Mouse (Mus musculus) layer of hippocampus, adult 18-20 months (tissue): ENCODE results near the gene Rcbtb2. TPM values are rescaled to one million over a fixed set of nuclear protein-coding genes. Genes with fewer than 3 reads are reported as not detected.

ENCODE experiments used
- DNase-seq, 2 experiments: peaks; one replicate each; pipeline ENCODE4 v3.0.0; 2022; ENCODE audit warnings: low spot score in 2 of 2
- total RNA-seq, 2 experiments: library from RNA; stranded (reverse); gene quantifications; 2 replicates each; pipeline ENCODE4 v1.2.3; 2021

Rcbtb2 gene
- total RNA-seq, 2 experiments from 2014 or later, result 24.5 to 31.7 TPM

GRCm38 (mm10) chr14:73145531-73145930 is 22.7 kb downstream of the Rcbtb2 start:
- DNase-seq, result no peak

DNA sequence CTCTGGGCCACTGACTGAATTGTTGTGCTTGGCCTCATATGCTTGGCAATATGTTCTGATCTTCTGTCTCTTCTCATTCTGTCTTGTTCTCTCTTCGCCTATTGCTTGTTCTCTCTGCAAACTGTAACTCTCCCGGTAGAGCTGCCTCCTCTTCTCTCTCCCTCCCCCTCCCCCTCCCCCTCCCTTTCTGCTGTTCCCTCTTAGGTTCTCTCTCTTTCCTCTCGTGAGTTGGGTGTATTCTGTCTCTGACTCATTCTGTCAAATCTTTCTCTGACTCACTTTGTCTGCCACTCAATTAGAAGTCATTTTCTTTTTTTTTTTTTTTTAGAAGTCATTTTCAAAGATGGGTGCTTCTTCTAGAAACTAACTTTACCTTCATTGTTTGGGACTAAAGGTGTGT is 23.9 kb downstream of the Rcbtb2 start:
- no peak for DNase-seq

- DNase-seq, result no peak
Measured at GRCm38 (mm10) chr14:73148125-73148524, 25.3 kb downstream of the Rcbtb2 start.

DNA sequence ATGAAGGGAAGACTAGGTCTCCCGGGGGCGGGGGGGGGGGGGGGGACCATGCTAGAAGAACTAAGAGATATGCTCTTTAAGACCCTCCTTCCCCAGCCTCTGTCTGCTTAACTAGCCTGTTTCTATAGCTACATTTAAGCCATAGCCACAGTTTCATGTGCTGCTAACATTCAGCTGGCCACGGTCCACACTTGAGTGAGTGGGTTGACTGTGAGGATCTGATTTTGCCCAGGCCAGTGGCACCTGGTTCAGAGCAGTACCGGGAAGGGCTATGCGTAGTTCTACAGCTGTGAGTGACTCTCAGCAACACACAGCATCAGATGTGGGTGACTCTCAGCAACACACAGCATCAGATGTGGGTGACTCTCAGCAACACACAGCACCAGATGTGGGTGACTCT is 38.5 kb downstream of the Rcbtb2 start:
- no peak for DNase-seq

GRCm38 (mm10) chr14:73162192-73162800 is 39.5 kb downstream of the Rcbtb2 start:
- no peak for DNase-seq

DNA sequence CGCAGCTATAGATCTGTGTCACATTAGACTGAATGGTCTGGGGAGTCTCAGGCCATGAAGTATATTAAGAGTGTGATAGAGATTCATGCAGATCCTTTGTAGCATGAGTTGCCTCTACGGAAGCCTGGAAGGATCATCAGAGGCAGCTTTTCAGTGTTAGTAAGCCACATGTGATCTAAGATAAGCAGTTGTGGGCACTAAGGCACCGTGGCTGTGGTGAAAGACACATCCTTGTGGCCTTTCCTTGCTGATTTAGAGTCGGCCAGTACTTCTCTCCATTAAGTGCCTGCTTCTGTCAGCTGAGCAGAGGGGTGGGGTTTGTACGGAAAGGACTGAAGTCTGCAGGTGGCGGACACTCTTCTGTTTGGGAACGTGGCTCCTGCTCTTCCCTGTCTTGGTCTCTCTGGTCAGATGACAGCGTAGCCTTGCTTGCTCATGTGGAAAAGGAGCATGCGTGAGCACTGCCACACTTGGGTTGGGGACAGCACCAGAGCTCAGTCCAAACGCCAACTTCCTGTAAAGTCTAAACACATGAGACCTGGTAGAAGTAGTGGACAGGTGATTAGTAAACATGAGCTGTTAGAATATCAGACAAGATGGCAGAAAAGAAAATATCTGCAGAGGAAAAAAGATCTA is 40.6 kb downstream of the Rcbtb2 start:
- DNase-seq, result no peak

GRCm38 (mm10) chr14:73165136-73165535 is 42.3 kb downstream of the Rcbtb2 start:
- DNase-seq, result no peak

DNA sequence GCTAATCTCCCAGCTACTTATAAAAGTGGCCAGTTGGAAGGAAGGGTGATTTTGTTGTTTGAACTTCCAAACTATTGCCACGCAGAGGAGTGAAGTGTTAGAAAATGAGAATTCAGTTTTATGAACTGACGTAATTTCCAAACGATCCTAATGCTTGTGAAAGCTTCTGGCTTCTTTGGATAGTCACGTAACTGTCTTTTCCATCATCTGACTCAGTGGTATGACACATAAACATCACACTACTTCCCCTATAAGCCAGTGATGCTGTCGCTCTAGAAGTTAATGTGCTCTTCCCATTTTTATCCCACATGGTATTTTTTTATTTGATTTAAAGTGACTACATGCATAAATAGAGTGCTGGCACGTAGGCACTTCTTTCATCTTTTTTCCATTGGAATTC is 45.8 kb downstream of the Rcbtb2 start:
- no peak for DNase-seq

GRCm38 (mm10) chr14:73169926-73170844 is 47.3 kb downstream of the Rcbtb2 start:
- no peak for DNase-seq

- no peak for DNase-seq
Measured at GRCm38 (mm10) chr14:73172196-73173011, 49.6 kb downstream of the Rcbtb2 start.

DNA sequence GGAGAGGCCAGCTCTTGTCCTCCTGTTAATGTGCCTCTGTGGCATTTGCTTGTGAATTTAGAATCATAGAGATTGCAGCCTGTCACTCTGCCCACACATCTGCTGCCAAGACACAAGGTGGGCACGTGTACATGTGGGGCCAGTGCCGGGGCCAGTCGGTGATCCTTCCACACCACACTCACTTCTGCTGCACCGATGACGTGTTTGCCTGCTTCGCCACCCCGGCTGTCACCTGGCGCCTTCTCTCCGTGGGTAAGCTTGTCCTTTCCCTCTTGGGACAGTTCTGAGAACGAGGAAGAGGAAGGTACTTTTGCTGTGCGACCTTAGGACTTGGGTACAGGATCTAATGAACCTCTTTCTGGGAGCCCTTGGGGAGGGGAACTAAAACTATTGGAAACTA is 50.8 kb downstream of the Rcbtb2 start:
- no peak for DNase-seq

DNA sequence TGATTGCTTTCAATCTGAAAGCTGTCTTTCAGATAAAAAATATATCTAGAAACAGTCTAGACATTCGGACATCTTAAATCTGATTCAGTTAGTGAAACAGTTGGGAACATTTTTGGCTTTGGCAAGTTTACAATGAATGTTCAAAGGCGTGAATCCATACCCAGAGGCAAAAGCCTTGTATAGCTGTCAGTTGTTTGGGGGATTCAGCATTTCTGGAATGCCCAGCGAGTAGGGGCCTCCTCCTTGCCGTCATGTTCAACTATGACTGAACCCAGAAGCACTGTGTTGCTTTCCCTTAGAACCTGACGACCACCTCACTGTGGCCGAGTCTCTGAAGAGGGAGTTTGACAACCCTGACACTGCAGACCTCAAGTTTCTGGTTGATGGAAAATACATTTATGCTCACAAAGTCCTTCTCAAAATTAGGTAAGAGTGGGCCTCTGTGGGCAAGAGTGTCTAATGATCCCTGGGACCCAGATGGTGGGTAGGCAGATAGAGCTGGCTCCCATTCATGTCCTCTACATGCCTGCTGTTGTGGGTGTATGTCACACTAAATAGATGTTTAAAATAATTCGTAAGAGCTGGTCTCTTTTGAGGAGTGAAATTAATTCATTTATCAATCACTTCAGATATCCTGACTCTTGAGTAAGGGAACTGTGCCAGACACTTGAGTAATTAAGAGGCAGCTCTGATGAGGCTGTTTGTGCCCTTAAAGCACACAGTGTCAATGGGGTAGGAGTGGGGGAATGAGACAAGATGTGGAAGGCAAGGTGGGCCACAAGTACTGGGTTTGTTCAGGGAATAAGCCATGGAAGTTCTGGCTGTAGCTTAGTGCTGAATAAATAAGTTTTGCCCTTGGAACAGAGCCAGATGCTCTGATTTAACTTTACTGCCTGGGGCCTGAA is 51.5 kb downstream of the Rcbtb2 start:
- DNase-seq, result peak; percentile 72 to 86

- DNase-seq, result no peak
Measured at GRCm38 (mm10) chr14:73175031-73175430, 52.2 kb downstream of the Rcbtb2 start.

GRCm38 (mm10) chr14:73175814-73176213 is 53.0 kb downstream of the Rcbtb2 start:
- DNase-seq, result no peak

GRCm38 (mm10) chr14:73176266-73176665 is 53.4 kb downstream of the Rcbtb2 start:
- DNase-seq, result no peak

GRCm38 (mm10) chr14:73177961-73178360 is 55.1 kb downstream of the Rcbtb2 start:
- DNase-seq, result no peak

- no peak for DNase-seq
Measured at GRCm38 (mm10) chr14:73179221-73179681, 56.4 kb downstream of the Rcbtb2 start.

DNA sequence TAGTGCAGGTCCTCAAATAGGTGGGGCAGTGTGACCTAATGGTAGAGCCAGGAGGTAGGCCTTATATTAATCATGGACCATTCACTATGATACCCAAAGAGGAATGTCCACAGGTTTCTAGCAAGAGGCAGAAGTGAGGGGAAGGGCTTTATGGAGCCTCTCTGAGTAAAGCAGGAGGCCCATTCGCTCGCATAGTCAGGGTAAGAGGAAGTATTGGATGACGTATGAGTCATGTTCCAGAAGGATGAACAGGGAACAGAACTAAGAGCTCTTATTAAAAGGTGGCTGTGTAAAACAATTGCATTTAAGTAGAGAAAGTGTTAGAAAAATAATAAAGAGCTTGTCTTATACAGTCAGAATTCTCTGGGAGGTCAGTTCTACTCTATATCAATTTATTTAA is 57.8 kb downstream of the Rcbtb2 start:
- no peak for DNase-seq

DNA sequence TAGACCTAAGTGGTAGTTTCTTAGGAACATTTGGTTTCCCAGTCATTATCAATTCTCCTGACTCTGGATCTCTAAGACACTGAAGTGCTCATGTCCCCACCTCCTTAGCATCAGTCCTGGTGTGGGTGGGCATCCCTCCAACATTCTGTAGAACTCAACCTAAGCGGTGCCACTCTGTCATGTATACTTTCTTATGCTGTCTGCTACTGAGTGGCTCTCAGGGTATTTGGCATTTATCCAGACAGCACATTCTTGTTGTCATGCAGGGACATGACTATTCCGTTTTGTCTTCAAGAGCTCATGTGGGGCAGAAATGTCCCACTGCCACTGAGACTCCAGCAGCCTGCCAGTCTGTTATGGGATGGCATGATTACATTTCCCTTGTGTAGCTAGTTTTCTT is 58.3 kb downstream of the Rcbtb2 start:
- DNase-seq, result no peak

- DNase-seq, result no peak
Measured at GRCm38 (mm10) chr14:73186875-73187274, 64.0 kb downstream of the Rcbtb2 start.
